Mouse (Mus musculus): ENCODE results near the gene Sgms1.

Gene Sgms1

GRCm38 (mm10) chr19:32249181-32250130, 140.1 kb downstream of the Sgms1 start:
- no peak for TF ChIP-seq GATA4 (IDR thresholded peaks at IDR 0.05; ENCODE audit: insufficient replicate concordance, low read length)

GRCm38 (mm10) chr19:32244881-32245280, 144.6 kb downstream of the Sgms1 start:
- no peak for TF ChIP-seq GATA4 (IDR thresholded peaks at IDR 0.05; ENCODE audit: insufficient replicate concordance, low read length)

- TF ChIP-seq GATA4 (IDR thresholded peaks at IDR 0.05; ENCODE audit: insufficient replicate concordance, low read length), result no peak
Observed at GRCm38 (mm10) chr19:32243246-32243645, 146.3 kb downstream of the Sgms1 start.

GRCm38 (mm10) chr19:32242153-32242552, 147.4 kb downstream of the Sgms1 start:
- TF ChIP-seq GATA4 (IDR thresholded peaks at IDR 0.05; ENCODE audit: insufficient replicate concordance, low read length), result no peak

GRCm38 (mm10) chr19:32240417-32240990, 149.0 kb downstream of the Sgms1 start:
- TF ChIP-seq GATA4 (IDR thresholded peaks at IDR 0.05; ENCODE audit: insufficient replicate concordance, low read length), result no peak

- TF ChIP-seq GATA4 (IDR thresholded peaks at IDR 0.05; ENCODE audit: insufficient replicate concordance, low read length), result no peak
Observed at GRCm38 (mm10) chr19:32239925-32240324, 149.6 kb downstream of the Sgms1 start.

- no peak for TF ChIP-seq GATA4 (IDR thresholded peaks at IDR 0.05; ENCODE audit: insufficient replicate concordance, low read length)
Observed at GRCm38 (mm10) chr19:32239459-32239792, 150.1 kb downstream of the Sgms1 start.

- TF ChIP-seq GATA4 (IDR thresholded peaks at IDR 0.05; ENCODE audit: insufficient replicate concordance, low read length), result no peak
Observed at GRCm38 (mm10) chr19:32238722-32239458, 150.6 kb downstream of the Sgms1 start.

GRCm38 (mm10) chr19:32237685-32238084, 151.8 kb downstream of the Sgms1 start:
- no peak for TF ChIP-seq GATA4 (IDR thresholded peaks at IDR 0.05; ENCODE audit: insufficient replicate concordance, low read length)

- TF ChIP-seq GATA4 (IDR thresholded peaks at IDR 0.05; ENCODE audit: insufficient replicate concordance, low read length), result no peak
Observed at GRCm38 (mm10) chr19:32237173-32237583, 152.3 kb downstream of the Sgms1 start.

GRCm38 (mm10) chr19:32234717-32235434, 154.6 kb downstream of the Sgms1 start:
- no peak for TF ChIP-seq GATA4 (IDR thresholded peaks at IDR 0.05; ENCODE audit: insufficient replicate concordance, low read length)

GRCm38 (mm10) chr19:32231292-32231691, 158.2 kb downstream of the Sgms1 start:
- TF ChIP-seq GATA4 (IDR thresholded peaks at IDR 0.05; ENCODE audit: insufficient replicate concordance, low read length), result no peak

- no peak for TF ChIP-seq GATA4 (IDR thresholded peaks at IDR 0.05; ENCODE audit: insufficient replicate concordance, low read length)
Observed at GRCm38 (mm10) chr19:32230798-32231197, 158.7 kb downstream of the Sgms1 start.

GRCm38 (mm10) chr19:32230301-32230700, 159.2 kb downstream of the Sgms1 start:
- no peak for TF ChIP-seq GATA4 (IDR thresholded peaks at IDR 0.05; ENCODE audit: insufficient replicate concordance, low read length)

GRCm38 (mm10) chr19:32229776-32230175, 159.7 kb downstream of the Sgms1 start:
- TF ChIP-seq GATA4 (IDR thresholded peaks at IDR 0.05; ENCODE audit: insufficient replicate concordance, low read length), result no peak
